Mouse (Mus musculus): ENCODE measurements around the gene Cnot10.

Cnot10 gene

DNA sequence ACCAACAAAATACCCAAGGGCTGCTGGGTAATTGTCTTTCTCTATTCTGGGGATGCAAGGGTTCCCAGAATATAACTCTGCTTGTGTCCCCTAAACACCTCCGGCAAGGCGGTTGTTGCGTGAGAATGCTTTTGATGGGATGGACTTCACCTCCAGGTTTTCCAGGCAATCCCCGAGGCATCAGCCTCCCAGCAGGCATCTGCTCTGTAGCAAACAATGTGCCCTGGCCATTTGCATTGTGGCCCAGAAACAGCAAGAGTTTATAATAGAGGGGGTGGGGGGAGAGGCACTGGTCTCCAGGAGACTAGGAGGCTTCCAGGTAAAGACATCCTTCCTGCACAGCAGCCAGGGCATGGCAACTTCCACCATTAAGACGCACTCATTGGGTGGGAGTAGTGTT is 90.9 kb downstream of the Cnot10 start:
- DNase-seq (ENCODE audit: low read depth, low spot score), result no peak

DNA sequence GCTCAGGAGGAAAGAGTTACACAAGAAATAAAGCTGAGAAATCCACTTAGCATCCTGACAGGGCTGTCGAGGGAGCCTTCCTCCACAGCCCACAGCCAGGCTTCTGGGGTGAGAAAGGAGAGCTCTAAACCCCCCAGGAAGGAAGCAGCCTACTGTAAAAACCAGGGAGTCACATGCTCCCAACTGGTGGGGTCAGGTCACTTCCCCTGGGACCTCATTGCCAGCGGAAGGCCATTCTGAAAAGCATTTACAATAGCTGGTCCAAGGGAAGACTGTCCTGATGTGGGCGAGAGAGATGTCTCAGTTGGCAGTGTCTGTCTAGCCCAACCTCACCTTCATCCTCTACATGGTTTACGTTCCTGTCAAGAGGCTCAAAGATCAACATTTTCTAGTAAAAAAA is 91.5 kb downstream of the Cnot10 start:
- DNase-seq (ENCODE audit: low read depth, low spot score), result no peak

DNA sequence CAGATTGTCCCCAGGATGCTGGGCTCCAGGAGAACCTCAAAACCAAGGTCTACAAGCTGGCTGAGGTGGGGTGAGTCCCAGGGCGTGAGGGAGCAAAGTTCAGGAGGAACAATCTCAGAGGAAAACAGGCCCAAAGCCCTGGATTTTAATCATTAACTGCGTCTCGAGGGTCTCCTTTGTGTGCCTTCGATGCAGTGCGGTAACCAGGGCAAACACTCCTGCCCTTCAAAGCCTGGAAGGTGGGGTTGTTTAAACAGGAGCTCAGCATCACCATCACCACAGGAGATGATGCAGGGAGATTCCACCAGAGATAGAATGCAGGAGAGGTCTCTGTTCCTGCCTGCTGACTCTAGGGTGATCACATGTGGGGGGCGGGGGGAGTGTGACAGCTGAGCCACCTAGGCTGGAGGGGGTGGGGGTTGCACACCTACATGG is 92.3 kb downstream of the Cnot10 start:
- peak; percentile 16 for DNase-seq (ENCODE audit: low read depth, low spot score)

DNA sequence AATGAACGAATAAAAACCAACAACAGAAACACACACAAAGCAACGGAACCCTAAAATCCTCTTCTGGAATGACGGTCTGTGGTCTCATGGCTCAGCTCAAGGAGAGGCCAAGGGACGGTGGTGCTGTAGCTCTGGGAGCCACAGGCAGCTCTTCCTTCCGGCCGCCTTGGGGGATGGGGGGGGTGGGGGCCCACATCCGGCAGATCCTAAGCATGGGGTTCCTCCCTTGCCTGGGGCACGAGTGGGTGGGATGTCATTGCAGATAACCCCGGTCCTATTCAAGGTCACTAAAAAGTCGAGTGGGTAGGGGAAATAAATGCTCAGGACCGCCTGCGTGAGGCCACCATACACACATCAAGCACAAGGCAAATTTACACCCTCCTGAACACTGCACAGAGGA is 93.2 kb downstream of the Cnot10 start:
- DNase-seq (ENCODE audit: low read depth, low spot score), result peak; percentile 71

DNA sequence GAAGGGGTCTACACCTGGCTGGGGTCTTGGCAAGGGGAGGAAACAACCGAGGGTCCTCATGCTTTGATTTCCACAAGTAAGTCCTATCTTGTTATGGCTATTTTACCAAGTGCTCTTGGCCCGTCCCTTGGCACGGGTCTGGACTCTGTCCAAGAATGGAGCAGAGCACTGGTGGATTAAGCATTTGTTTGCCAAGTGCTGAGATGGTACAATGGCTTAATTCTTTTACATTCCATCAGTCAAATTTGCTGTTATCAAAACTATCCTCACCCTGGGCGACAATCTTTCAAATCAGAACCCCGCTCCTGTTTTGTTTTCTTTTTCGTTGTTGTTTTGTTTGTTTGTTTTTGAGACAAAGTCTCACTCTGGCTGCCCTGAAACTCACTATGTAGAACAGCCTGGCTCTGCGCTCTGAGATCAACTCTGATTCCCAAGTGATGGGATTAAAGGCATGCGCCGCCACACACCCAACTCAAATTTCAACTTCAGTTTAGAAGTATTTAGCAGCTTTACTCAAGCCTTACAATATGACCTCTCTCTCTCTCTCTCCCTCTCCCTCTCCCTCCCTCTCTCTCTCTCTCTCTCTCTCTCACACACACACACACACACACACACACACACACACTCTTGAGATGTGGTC is 95.1 kb downstream of the Cnot10 start:
- no peak for DNase-seq (ENCODE audit: low read depth, low spot score)

DNA sequence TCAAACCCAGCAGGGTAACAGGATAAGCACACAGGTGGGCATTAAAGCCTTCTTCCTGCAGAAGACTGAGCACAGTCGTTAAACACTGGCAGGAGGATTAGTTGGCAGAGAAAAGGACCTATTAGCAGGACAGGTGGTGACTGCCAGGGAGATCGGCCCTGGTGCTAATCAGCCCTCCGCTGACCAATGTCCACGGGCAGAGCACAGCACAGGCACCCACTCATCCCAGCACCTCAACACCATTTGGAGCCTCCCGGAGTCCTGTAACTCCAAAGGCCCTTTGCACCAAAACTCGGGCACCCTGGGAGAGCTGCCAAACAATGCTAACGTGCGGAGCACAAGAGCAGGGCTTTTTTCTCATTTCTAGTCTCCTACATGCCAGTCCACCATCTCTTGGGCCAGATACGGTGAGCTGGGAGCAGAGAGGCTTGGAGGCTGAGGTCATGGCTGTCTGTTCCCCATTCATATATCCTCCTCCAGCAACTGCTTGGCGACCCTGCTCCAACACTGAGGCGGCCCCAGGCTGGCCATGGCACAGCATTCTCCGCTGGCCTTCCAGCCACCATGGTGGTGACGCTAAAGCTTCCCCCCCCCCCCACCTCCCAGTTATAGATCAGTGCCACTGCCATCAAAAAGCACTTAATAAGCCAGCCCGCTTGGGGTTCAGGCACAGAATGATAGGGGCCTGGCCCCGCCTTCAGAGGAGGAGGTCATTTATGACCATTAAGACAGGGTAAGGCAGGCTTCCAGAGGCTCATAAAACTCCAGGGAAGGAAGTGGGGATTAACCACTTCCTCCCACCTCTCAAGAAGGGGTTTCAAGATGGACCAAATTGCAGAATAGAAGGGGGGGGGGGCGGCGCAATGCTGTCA is 95.9 kb downstream of the Cnot10 start:
- DNase-seq (ENCODE audit: low read depth, low spot score), result no peak

DNA sequence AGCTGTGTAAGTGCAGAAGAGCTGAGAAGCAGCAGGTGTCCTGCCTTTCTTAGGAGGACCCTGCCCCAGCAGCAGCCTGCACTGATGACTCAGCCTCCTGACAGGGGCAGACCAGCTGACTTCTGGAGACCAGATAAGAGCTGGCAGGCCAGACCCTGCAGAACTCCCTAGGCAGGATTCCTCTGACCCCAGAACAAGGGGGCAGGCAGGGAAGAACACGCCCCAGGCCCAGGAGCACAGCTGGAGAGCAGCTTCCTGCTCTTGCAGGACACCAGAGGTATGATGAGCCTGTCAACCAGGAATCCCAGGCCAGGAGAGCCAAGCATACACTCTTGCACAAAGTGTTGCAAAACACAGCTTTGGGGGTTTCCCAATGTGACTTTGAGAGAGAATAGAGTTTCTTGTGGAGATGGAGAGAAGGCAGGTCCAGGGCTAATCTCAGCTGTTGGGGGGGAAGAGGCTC is 98.7 kb downstream of the Cnot10 start:
- DNase-seq (ENCODE audit: low read depth, low spot score), result no peak

DNA sequence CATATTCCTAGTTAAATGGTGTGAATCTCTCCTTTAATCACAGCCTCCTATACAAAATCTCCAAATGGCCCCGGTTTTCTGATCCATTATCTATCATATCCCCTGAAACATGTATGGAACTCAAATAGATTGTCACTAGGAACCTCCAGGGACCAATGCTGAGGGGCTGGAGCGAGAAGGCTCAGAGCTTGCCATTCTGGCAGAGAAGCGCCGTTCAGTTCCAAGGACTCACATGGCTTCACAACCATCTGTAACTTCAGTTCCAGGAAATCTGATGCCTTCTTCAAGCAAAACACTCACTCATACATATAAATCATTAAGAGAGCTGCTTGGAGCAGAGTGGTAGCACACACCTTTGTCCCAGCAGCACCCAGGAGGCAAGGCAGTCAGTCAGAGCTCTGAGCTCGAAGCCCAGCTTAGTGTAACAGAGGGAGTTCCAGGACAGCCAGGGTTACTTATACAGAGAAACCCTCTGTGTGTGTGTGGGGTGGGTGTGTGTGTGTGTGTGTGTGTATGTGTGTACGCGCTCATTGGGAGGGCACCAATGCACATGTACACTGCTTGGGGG is 100.9 kb downstream of the Cnot10 start:
- DNase-seq (ENCODE audit: low read depth, low spot score), result no peak

DNA sequence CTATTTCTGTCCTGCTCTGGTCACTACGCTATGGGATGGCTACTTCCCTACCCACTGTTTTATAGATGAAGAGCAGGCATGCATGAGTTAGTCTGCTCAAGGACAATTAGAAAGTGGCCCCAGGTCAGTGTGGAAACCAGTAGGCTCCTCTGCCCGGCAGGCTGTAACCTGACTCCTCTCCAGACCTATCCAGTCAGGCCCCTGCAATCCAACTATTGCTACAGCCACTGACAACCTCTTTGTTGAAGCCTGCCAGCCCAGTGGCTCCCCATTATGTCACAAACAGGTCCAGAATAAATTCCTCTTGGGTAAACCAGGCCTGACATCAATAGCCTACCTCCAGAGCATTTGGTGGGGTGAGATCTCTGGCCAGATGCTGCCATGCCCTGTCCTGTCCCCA is 103.4 kb downstream of the Cnot10 start:
- DNase-seq (ENCODE audit: low read depth, low spot score), result no peak
